Mouse (Mus musculus) neural tube, embryonic 10.5 days (tissue): ENCODE results near the gene Abcc8.

Source experiments
- DNase-seq: peaks from one replicate; pipeline ENCODE4 v3.0.0-alpha.2; 2017; ENCODE audit warnings: low spot score; ENCODE audit errors: extremely low spot score

Abcc8 gene

DNA sequence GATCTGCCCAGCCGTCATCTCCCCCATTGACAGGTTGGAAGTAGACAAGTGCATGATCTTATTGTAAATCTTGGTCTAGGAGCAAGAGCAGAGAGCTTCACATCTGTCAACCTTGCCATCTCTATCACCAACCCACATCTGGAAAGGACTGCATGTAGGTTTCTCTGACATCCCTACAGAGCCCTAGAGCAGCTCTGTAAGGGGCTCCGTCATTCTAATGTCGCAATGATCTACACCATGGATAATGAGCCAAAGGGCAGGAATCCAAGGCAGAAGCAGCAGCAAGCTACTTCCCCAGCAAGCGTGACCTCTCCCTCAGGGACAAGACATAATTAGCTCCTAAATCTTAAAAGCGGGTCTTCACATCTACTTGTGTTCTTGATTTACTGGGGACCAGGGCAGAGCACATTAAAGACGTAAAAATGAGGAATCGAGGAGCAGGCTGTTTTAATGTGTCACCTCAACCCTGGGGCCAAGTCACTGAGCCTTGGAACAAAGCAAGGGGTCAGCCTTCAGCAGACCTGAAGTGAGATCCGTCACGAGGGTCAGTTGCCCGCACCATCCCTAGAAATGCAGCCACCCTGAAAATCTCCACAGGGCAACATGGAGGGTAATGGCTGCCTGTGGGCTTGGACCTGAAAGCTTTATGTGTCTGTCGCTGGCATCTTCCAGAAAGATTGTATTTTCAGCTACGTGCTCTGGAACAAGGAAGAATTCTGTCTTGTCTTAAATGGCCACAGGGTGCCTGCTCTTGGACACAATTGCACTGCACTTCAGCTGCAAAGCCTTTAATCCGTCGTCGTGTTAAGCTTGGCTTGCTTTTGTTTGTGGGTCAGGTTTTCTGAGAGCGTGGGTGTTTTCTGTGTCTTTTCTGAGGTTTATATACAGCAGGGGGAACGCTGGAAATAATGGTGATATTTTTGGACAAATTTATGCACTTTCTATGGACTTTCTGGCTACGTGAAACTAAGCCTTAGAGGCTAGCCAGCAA lies 25.0 kb downstream of the Abcc8 start:
- no peak for DNase-seq

GRCm38 (mm10) chr7:46152819-46153351 lies 26.9 kb downstream of the Abcc8 start:
- no peak for DNase-seq

- DNase-seq: no peak
Observed at GRCm38 (mm10) chr7:46147417-46147816, 32.4 kb downstream of the Abcc8 start.

GRCm38 (mm10) chr7:46146675-46147308 lies 33.0 kb downstream of the Abcc8 start:
- DNase-seq: no peak

DNA sequence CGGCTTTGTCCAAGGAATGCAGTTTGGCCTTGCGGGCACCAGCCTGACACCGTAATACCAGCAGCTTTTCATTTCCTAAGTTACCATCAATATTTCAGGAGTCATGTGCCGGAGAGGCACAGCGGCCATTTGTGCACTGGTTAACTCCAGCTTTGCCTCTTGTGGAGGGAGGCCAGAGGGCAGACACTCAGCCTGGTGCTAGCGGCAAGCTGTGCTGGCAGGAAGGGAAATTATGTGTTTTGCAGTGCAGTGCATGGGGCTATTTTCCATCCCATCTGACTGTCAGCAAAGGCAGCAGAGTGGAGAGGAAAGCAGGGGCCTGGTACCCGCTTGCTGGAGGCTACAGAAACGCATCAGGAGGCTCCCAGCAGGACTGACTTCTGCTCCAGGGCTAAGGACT lies 35.8 kb downstream of the Abcc8 start:
- no peak for DNase-seq

GRCm38 (mm10) chr7:46138329-46138930 lies 41.4 kb downstream of the Abcc8 start:
- peak; percentile 20 for DNase-seq

GRCm38 (mm10) chr7:46133858-46134257 lies 46.0 kb downstream of the Abcc8 start:
- no peak for DNase-seq

DNA sequence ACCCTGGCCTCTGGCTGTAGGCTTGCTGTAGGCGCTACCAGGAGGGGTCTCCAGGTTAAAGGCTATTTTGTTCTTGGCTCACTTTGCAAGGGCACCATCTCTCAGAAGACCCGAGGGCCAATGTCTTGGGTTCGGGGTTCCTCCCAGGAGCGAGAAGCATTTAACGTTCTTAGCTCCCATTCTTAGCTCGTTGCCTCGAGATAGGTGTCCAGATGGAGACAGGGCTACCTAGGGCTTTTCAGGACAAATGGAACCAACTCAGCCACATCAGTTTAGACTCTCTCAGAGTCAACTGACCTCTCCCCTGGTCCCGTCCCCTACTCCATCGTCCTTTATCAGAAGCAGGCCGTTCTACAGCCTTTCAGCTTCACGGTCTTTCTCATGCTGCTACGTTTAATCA lies 47.6 kb downstream of the Abcc8 start:
- no peak for DNase-seq

- DNase-seq: no peak
Observed at GRCm38 (mm10) chr7:46131806-46132205, 48.0 kb downstream of the Abcc8 start.

GRCm38 (mm10) chr7:46131266-46131665 lies 48.6 kb downstream of the Abcc8 start:
- DNase-seq: no peak

DNA sequence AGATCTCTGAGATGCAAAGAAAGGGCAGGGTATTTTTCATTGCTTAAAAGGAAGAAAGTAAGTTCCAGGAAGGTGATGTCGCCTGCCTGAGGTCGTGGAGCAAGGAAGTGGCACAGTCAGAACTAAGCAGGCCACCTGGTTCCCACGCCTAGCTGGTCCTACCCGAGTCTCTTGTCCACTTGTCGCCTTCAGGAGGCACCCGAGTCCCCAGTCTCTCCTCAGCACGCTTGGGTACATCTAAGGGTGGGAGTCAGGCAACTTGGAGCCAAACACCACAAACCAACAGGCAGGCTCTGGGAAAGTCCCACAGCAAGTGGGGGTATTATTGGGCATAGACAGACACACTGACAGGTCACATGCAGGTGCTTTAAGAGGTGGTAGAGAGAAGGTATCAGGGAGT lies 49.1 kb downstream of the Abcc8 start:
- DNase-seq: no peak

GRCm38 (mm10) chr7:46129463-46130179 lies 50.2 kb downstream of the Abcc8 start:
- no peak for DNase-seq

DNA sequence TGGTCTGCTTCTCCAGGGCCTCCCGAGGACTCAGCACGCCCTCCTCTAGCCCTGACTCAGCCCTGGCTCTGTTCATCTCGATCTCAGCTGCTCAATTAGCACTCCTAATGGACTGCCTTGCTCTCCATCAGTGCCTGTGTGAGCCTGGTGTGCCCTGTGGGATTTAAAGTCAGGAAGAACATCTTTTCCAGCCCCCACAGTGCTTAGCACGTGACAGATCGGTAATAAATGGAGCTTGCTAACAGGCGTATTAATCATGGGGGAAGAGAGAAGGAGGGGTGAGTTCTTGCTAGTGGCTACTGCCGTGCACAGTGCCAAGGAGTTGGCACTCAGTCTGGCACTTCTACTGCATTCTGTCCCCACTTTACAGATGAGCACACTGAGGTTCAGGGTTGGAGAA lies 51.6 kb downstream of the Abcc8 start:
- DNase-seq: no peak

- no peak for DNase-seq
Observed at GRCm38 (mm10) chr7:46125340-46125739, 54.5 kb downstream of the Abcc8 start.

- DNase-seq: no peak
Observed at GRCm38 (mm10) chr7:46124460-46124859, 55.4 kb downstream of the Abcc8 start.

- peak; percentile 20 for DNase-seq
Observed at GRCm38 (mm10) chr7:46122964-46123363, 56.9 kb downstream of the Abcc8 start.

DNA sequence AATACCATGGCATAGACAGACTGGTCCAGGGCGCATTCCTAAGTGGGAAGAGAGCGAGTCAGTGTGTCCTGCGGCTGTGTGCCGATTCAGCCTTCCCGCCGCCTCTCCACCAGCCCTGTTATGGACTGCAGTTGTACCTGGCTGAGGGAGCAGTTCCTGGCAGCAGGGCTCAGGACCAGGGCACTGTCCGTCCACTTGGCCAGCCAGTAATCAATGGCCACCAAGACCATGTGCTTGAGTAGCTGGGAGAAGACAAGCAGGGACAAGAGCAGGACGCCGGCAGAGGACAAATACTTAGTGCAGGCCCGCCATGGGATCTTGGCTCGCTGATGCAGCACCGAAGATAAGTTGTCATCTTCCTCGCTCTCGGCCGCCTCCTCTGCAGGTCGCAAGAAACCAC lies 62.8 kb downstream of the Abcc8 start:
- no peak for DNase-seq

- no peak for DNase-seq
Observed at GRCm38 (mm10) chr7:46116118-46116581, 63.7 kb downstream of the Abcc8 start.

- no peak for DNase-seq
Observed at GRCm38 (mm10) chr7:46113435-46113834, 66.4 kb downstream of the Abcc8 start.

GRCm38 (mm10) chr7:46111938-46112337 lies 67.9 kb downstream of the Abcc8 start:
- no peak for DNase-seq

GRCm38 (mm10) chr7:46111212-46111817 lies 68.5 kb downstream of the Abcc8 start:
- DNase-seq: no peak
